Mouse (Mus musculus): ENCODE results near the gene Crybb1.

- TF ChIP-seq CTCF (IDR thresholded peaks at IDR 0.05; ENCODE audit: low read depth) (no peak), EP300 (optimal IDR thresholded peaks at IDR 0.05) (no peak)
These were observed 39.1 kb downstream of the Crybb1 start for GRCm38 (mm10) chr5:112294696-112295095.
